Mouse (Mus musculus) lung, postnatal 0 days (tissue): Measurements from ENCODE around the gene Gpr75. TPM values are rescaled to one million over a fixed set of nuclear protein-coding genes. Genes with fewer than 3 reads are reported as not detected.

Experiments
- ATAC-seq: fragments of 200-750 bp; cut with Nextera tagmentation; 2 replicates; pipeline ENCODE4 v1.8.0; 2017; ENCODE audit warnings: moderate library complexity
- DNase-seq: peaks from one replicate; pipeline ENCODE4 v3.0.0-alpha.2; 2016; ENCODE audit warnings: low spot score
- H3K27ac ChIP-seq: fragments of 300-500 bp; sonication (generic); 2 replicates; pipeline ENCODE4 v1.5.1; 2014; ENCODE audit warnings: antibody characterized with exemption, mild to moderate bottlenecking, low read length, mixed read lengths
- H3K27me3 ChIP-seq: fragments of 300-500 bp; sonication (generic); replicated peaks from 2 replicates; pipeline ENCODE4 v1.6.1; 2014; ENCODE audit warnings: low read length, mixed read lengths; ENCODE audit not compliant: insufficient read depth
- H3K36me3 ChIP-seq: fragments of 300-500 bp; sonication (generic); 2 replicates; pipeline ENCODE4 v1.6.1; 2014; ENCODE audit warnings: low read length, mixed read lengths; ENCODE audit not compliant: insufficient read depth
- H3K4me1 ChIP-seq: fragments of 300-500 bp; sonication (generic); 2 replicates; pipeline ENCODE4 v1.6.1; 2014; ENCODE audit warnings: antibody characterized with exemption, low read depth, low read length, mixed read lengths; ENCODE audit not compliant: insufficient read depth
- H3K4me2 ChIP-seq: fragments of 300-500 bp; sonication (generic); replicated peaks from 2 replicates; pipeline ENCODE4 v1.6.1; 2014; ENCODE audit warnings: low read depth, mild to moderate bottlenecking, low read length, moderate library complexity, mixed read lengths
- H3K4me3 ChIP-seq: fragments of 300-500 bp; sonication (generic); 2 replicates; pipeline ENCODE4 v1.5.1; 2014; ENCODE audit warnings: low read depth, low read length
- H3K9ac ChIP-seq: fragments of 300-500 bp; sonication (generic); replicated peaks from 2 replicates; pipeline ENCODE4 v1.6.1; 2014; ENCODE audit warnings: low read depth, mild to moderate bottlenecking
- H3K9me3 ChIP-seq: fragments of 300-500 bp; sonication (generic); 2 replicates; pipeline ENCODE4 v1.6.1; 2016; ENCODE audit warnings: low read length, mixed read lengths
- CTCF ChIP-seq: IDR thresholded peaks from 2 replicates; pipeline ENCODE4 v1.5.1; 2016; ENCODE audit warnings: antibody characterized with exemption, mild to moderate bottlenecking
- EP300 ChIP-seq: IDR thresholded peaks from 2 replicates; pipeline ENCODE4 v1.6.1; 2016; ENCODE audit warnings: antibody characterized with exemption, mild to moderate bottlenecking, control low read depth
- WGBS: fragments of 180-500 bp; shearing (Covaris S2); extraction: QIAGEN DNeasy Blood & Tissue Kit; methylation state at CpG from one replicate; pipeline ENCODE4 v1.1.7; 2014; 5-methylcytosine and 5-hydroxymethylcytosine counted together
- polyA plus RNA-seq: library from polyadenylated mRNA; unstranded; fragments of >200 nt; fragmentation: Nextera tagmentation; extraction: Ambion mirVana; gene quantifications from 2 replicates; pipeline ENCODE4 v1.2.1, GENCODE M21; 2015

Gpr75 gene
- polyA plus RNA-seq, 1 experiment from 2014 or later: 0.06 TPM

- Histone ChIP-seq H3K27me3 (no peaks in the 10 kb centered on the region), H3K9me3 (no peaks in the 10 kb centered on the region), H3K36me3 (no peaks in the 10 kb centered on the region), H3K27ac (no peak overlapping the region), H3K4me1 (no peaks in the 10 kb centered on the region), H3K9ac (no peak overlapping the region), H3K4me3 (no peak overlapping the region), H3K4me2 (no peak overlapping the region)
- ATAC-seq (no peak), DNase-seq (no peak)
- TF ChIP-seq EP300 (no peak), CTCF (no peak)
- 91% methylated on average over 3 of the region's 3 CpGs for WGBS
These were observed 27.2 kb downstream of the Gpr75 start for GRCm38 (mm10) chr11:30912311-30912710.

DNA sequence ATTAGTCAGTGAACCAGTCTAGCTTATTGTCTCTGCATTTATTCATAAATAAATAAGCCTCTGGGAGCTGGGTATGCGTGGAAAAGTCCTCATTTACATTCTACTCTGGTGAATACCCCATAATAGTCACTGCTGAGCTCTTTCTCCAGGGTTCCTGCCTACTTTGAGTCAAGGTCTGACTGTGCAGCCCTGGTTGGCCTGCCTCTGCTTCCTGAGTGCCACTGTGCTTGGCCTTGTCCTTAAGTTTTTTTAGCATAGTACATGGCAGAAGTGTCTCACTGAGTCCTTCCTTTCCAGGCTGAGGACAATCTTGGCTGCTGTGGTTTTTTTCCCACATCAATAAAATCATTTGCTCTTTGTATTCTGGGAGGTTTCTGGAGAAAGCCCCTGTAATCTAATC, 35.5 kb downstream of the Gpr75 start:
- DNase-seq: no peak
- no peak for ATAC-seq
- 78% methylated on average over 1 of the region's 1 CpGs for whole genome bisulfite sequencing
- H3K36me3 ChIP-seq: 0 out of 2 replicates have a peak, but pooled peaks cover 4% of the 10 kb centered on the region
- no peak overlapping the region for H3K27ac ChIP-seq
- no peaks in the 10 kb centered on the region for H3K9me3 ChIP-seq
- no peak overlapping the region for H3K4me3 ChIP-seq
- H3K4me2 ChIP-seq: no peak overlapping the region
- H3K9ac ChIP-seq: no peak overlapping the region
- TF ChIP-seq CTCF (no peak), EP300 (no peak)
- no peaks in the 10 kb centered on the region for H3K4me1 ChIP-seq
- H3K27me3 ChIP-seq: no peaks in the 10 kb centered on the region

- DNase-seq (no peak), ATAC-seq (no peak)
- Histone ChIP-seq H3K4me2 (no peak overlapping the region), H3K36me3 (0 out of 2 replicates have a peak, but pooled peaks cover 4% of the 10 kb centered on the region), H3K4me1 (no peaks in the 10 kb centered on the region), H3K27me3 (no peaks in the 10 kb centered on the region), H3K4me3 (no peak overlapping the region), H3K27ac (no peak overlapping the region), H3K9ac (no peak overlapping the region), H3K9me3 (no peaks in the 10 kb centered on the region)
- no peak for TF ChIP-seq CTCF
- TF ChIP-seq EP300: no peak
- WGBS: 98% methylated on average over 3 of the region's 3 CpGs
These were observed 38.1 kb downstream of the Gpr75 start for GRCm38 (mm10) chr11:30923283-30923682.

- H3K4me1 ChIP-seq: no peaks in the 10 kb centered on the region
- TF ChIP-seq CTCF (no peak), EP300 (no peak)
- H3K27me3 ChIP-seq: no peaks in the 10 kb centered on the region
- H3K4me2 ChIP-seq: no peak overlapping the region
- ATAC-seq (no peak), DNase-seq (no peak)
- no peak overlapping the region for H3K9ac ChIP-seq
- H3K27ac ChIP-seq: no peak overlapping the region
- no peak overlapping the region for H3K4me3 ChIP-seq
- H3K9me3 ChIP-seq: no peaks in the 10 kb centered on the region
- 0 out of 2 replicates have a peak, but pooled peaks cover 4% of the 10 kb centered on the region for H3K36me3 ChIP-seq
These were observed 42.9 kb downstream of the Gpr75 start for GRCm38 (mm10) chr11:30928079-30928478.

DNA sequence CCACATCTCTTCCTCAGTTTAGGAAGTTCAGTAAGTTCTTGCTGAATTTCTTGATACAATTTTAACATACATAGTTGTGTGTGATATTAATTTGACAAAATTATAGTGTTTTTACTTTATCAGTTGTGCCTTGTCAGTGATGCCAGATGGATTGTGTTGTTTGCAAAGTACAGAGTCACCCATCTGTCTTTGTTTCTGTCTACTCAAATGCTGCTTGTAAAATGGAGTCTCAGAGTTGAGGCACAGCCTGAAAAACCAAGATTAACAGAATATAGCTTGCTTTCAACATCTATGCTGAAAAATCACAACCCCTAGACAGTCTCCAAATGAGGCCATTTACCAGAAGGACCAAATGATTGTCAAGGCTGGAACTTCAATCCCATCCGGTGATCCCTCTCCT, 43.3 kb downstream of the Gpr75 start:
- Histone ChIP-seq H3K36me3 (0 out of 2 replicates have a peak, but pooled peaks cover 4% of the 10 kb centered on the region), H3K9ac (no peak overlapping the region), H3K4me3 (no peak overlapping the region), H3K27me3 (no peaks in the 10 kb centered on the region), H3K27ac (no peak overlapping the region), H3K4me1 (no peaks in the 10 kb centered on the region), H3K9me3 (no peaks in the 10 kb centered on the region), H3K4me2 (no peak overlapping the region)
- WGBS: 100% methylated on average over 1 of the region's 1 CpGs
- DNase-seq: no peak
- TF ChIP-seq CTCF (no peak), EP300 (no peak)
- no peak for ATAC-seq

Other genes with a start within 250 kb of the Gpr75 start
- gene Acyp2, start 235.8 kb upstream of the Gpr75 start, polyA plus RNA-seq: 43.6 and 50.6 TPM in 2 replicates
- gene Psme4, start 113.6 kb upstream of the Gpr75 start, polyA plus RNA-seq: 14.3 and 14.6 TPM in 2 replicates
- gene Asb3, start 58 bp downstream of the Gpr75 start, polyA plus RNA-seq: 17.4 and 19.8 TPM in 2 replicates
- gene Erlec1, start 69.0 kb downstream of the Gpr75 start, polyA plus RNA-seq: 10.3 and 12.1 TPM in 2 replicates
- gene Chac2, start 101.0 kb downstream of the Gpr75 start, polyA plus RNA-seq: 12.6 and 14.1 TPM in 2 replicates